Mouse (Mus musculus) cortical plate, adult 2 months (tissue): ENCODE measurements around the gene Olfr1371.

Experiments
- CTCF ChIP-seq: fragments of 200-500 bp; IDR thresholded peaks from 2 replicates; pipeline ENCODE4 v1.5.1; 2011; ENCODE audit warnings: mild to moderate bottlenecking, control low read depth, low read length; ENCODE audit not compliant: insufficient read depth; ENCODE audit errors: extremely low read depth
- POLR2A ChIP-seq: fragments of 200-500 bp; IDR thresholded peaks from 2 replicates; pipeline ENCODE4 v1.6.1; 2011; ENCODE audit warnings: mild to moderate bottlenecking, low read length, control low read depth; ENCODE audit not compliant: insufficient read depth; ENCODE audit errors: extremely low read depth

GRCm38 (mm10) chr11:52249452-52249851, 35.7 kb upstream of the Olfr1371 start:
- no peak for TF ChIP-seq CTCF
- TF ChIP-seq POLR2A, result no peak
